Mouse (Mus musculus) adrenal gland, postnatal 14 days (tissue): ENCODE data around the gene Srgap3. TPM values are rescaled to one million over a fixed set of nuclear protein-coding genes. Genes with fewer than 3 reads are reported as not detected.
A peak's percentile ranks its signal among the peaks of the same experiment; 100 is the strongest.

Experiments used
- DNase-seq: peaks from one replicate; pipeline ENCODE4 v3.0.0; 2021; ENCODE audit warnings: mixed read lengths
- long read RNA-seq, 2 experiments: library from polyadenylated mRNA; stranded (forward); transcript quantifications; one replicate each; pipeline ENCODE4 v2.0.0; 2021
- total RNA-seq: library from RNA; stranded (reverse); gene quantifications from 2 replicates; pipeline ENCODE4 v1.2.3, GENCODE M21; 2021

Srgap3 gene
- 13.0 and 18.7 TPM in 2 replicates for total RNA-seq
- long read RNA-seq, experiment 1, partial matches to known transcripts = 0 of 1 reads
- long read RNA-seq, experiment 1, other reads (novel, unspliced or antisense) = 1 of 1 reads
- long read RNA-seq, experiment 2, partial matches to known transcripts = 0 of 2 reads
- long read RNA-seq, experiment 2, other reads (novel, unspliced or antisense) = 2 of 2 reads

DNA sequence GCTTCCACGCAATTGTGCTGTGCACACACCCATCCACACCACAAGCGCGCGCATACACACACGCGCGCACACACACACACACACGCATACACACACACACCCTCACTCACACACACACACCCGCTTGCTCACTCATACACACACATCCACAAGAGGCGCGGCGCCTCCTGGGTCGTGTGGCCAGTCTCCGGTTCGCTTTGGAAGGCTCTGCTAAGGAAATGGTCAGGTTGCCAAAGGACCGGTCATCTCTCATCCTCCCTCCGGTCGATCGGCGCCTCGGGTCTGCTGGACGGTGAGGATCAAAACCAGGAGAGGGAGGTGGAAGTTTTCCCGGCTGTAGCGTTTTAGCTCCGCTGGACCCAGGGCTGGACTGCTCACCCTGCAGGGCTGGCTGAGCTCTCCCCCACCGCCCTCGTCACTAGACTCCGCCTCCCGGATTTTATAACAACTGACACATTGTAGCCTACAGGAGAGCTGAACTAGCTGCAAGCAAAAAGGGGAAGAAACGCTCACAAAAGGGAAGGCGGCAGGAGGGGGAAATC is at the start of gene Srgap3:
Srgap3 (minus strand) TSS at position 372 of the 542 bp plus-strand sequence.
- peak; percentile 89 for DNase-seq

DNA sequence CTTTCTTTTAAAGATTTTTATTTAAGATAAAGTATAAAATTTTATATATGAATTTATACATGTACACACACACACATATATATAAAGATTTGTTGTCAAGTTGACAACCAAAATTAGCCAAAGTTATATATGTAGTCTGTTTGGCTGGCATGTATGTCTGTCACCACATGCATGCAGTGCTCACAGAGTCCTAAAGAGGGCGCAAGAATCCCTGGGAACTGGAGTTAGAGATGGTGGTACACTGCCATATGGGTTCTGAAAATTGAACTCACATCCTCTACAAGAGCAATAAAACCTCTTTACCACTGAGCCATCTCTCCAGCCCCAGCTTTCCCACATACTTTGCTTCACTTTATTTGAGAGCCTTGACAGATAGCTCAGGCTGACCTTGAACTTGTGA is 48.6 kb upstream of the Srgap3 start:
- DNase-seq = no peak

DNA sequence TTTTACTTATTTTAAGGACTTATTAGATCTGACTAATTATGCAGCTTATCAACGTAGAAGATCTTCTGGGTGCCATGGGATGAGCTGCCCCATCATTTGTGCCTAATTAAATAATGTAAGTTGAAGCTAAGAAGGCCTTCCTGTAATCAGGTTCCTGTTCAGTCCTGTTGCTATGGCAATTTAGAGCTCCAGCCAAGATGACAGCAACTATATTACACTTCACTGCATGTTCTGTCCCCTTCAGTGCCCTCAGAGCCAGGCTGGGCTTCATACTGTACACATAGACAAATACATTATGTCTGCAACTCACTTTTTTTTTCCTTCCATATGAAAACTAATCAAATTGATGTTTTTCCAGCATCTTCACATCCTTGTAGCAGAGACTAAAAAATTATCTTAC is 43.1 kb upstream of the Srgap3 start:
- DNase-seq = no peak

DNA sequence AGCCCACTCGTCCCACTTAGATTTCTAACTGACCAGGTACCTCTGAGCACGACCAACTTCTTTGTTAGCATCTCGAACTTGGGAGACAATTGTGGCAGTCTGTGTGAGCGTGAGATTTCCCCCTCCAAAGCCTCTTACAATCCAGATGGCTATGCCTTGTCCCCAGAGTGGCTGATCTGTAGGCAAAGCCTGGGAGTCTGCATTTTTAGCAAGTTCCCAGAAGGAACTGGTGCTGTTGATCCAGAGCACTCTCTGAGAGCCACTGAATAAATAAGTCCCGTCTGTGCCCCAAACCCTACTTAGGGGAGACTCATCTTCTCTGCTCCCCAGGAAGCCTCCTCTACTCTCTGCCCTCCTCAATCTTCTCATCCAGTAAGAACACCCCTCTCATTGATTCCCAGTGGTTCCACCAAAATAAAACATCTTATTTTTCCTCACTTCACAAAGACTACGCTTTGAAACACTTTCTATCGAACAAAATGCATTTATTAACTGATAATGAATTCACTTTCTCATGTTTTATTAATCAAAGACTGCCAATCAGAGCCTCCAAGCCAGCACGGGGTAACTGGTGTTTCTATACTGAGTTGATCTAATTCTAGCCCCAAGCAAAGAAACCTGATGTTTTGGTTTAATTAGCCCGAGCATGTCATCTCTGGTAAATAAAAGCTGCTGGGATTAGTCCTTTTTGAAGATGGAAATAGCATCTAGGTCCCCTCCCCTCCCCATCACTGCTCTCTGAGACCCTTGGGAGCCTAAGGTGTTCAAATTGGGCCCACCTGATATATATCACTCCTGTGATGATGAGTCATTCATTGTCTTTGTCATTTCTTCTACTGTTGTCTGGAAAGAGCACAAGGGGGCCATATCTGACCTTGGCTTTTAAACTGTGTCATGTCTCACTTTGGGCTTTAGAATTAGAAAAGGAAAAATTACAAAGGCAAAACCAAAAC is 38.6 kb upstream of the Srgap3 start:
- no peak for DNase-seq

DNA sequence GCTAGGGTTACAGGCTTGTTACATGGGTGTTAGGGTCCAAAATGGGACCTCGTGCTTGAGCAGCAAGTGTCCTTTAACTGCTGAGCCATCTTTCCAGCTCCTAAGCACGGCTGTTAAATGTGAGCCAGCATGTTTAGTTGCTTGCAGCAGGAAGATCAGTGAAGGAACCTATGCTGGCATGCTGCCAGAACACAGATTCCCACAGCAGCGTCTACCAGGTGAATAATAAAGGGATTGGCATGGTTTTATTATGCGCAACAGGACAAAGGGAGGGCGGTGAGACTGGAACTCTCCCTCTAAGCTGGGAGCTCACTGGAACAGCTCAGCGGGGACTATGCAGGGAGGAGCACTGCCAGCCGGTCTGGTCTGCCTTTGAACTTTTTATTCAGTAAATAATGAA is 35.2 kb upstream of the Srgap3 start:
- no peak for DNase-seq

DNA sequence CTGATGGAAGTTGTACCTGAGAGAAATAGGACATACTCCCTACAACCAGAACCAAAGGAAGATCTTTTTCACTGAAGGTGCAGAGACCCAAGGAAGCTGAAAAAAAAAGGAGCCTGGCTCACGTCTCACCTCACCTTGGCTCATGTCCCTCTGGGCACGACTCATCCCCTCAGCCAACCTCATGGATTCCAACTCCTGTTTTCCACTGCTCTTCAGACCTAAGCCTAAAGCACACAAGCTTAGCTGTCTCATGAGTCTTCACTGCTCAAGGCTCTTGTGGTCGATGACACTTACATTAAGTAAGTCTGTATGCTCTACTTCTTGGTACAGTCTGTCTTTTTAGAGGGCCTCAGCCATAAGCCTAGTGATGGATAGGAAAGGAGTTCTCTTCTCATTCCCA is 31.9 kb upstream of the Srgap3 start:
- no peak for DNase-seq

DNA sequence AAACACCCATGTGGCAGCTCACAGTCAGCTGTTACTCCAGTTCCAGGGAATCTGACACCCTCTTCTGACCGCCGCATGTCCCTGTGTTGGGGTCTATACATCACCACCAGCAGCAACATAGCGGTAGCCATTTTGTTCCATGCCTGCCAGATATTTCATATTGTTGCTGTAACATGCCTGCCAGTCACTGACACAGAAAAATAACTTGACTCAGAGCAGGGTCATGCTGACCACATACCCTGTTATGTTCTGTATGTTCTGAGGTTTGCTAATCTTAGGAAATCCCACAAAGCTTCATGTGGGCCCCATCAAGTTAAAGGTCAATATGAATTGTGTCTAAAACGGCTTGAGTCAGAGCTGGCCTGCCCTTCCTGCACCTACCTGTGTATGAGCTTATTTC is 30.2 kb upstream of the Srgap3 start:
- no peak for DNase-seq

DNA sequence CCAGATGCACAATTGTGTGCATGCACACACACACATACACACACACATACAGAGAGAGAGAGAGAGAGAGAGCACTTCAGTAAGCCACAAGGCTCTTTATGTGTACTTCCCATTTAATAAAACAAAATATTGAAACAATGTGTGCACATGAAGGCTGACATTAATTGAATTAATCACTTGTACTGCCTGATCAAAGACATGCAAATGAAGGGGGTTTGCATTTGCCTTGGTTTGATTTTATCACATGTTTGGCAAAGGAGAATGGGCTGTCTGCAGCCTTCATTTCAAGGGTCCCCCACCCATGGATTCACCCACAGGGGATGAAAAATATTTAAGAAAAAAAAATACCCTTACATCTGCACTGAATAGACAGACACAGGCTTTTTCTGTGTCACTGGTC is 29.5 kb upstream of the Srgap3 start:
- DNase-seq = no peak

DNA sequence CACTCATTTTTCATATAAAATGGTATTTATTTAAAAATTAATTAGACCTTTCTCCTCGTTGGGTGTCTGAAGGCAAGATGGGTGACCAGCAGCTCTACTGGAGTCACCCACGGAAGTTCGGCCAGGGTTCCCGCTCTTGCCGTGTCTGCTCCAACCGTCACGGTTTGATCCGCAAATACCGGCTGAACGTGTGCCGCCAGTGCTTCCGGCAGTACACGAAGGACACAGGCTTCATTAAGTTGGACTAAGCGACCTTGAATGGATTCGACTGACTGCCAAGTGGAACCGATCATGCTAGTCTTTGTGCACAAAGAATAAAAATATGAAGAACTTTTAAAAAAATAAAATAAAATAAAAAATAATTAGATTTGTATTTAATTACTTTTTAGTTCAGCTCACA is 29.1 kb upstream of the Srgap3 start:
- DNase-seq = peak; percentile 25

DNA sequence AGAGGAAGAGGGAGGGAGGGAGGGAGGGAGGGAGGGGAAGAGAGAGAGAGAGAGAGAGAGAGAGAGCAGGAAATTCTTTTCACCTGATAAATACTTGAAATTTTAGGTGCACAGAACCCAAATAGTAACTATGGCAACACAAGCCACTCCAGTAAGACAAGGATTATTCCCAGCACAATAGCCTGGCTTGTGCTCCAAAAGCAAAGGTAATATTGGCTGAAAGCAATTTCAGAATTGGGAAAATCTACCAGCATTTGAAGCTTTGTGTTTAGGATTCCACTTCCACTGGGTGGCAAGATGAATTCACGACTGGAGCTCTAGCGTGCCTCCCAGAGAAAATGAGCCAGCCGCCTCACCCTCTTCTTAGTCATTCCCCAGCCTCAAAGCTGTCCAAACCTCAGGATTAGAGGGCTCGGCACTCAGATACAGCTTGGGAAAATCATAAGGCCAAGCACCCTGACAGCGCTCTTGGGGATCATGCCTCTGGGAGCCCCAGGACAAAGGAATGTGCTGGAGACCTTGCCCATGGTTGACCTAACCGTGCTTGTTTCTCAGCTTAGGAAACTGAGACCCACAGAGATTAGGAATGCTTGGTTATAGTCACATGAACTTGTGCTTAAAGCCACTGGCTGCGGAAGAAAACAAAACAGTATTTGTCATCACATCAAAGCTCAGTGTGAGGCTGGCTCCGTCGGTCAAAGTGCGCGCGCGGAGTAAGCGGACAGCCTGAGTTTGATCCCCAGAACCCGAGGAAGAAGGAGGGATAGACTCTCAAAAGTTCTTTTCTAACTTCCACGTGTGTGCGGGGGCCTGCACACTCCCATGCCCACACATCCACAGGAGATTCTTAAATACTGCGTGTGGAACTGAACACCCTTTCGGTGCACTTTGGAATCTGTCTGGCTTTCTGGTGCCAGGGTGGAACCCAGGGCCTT is 27.0 kb upstream of the Srgap3 start:
- no peak for DNase-seq

DNA sequence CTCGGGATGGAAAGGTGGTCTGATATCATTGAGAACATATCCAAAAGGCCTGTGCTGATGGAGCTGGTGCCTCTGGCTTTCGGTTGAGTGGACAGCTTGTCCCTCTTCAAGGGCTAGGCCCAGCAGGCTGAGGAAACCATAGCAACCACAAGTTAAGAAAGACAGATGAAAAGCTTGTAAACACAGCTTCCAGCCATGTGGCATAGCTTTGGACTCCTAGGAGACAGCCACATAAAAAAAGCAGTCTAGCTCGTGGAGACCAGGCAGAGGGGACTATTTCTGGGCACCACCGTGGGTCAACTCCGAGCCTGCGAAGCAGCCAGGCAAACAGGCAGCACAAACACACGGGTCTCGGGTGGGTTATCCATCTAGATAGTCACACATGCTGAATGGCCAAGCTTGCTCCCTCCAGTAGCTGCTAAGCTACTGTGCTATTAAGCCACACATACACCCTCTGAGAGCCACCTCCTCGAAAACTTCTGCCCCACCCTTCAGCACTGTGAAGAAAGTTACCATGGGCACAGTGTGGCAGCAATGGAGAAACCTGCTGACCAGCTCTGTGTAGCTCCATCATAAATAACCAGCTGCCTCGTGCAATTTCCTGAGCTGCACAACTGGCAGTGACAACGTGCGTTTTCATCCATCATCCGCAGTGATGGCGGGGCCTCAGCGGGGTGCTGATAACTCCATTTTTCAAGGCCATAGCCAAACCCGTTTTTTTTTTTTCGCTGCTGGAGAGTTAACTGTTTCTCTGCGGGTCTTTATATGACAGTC is 26.0 kb upstream of the Srgap3 start:
- DNase-seq = peak; percentile 70

DNA sequence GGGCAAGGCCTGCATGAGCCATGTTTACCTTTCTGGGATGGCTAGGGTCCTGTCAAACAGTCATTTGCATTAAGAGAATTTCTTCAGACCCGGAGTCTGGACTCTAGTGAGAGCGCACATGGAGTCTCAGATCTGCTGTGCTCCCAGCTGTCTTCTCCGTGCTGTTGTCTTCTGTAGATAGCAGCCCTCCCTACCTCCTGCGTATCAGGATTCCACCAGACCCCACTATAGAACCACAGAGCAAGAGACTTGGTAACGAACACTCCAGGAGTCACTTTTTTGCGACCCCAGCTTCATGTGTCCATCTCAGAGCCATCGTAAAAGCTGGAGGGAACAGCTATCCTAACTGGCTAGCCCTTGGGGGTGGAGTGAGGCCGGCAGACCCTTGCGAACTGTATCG is 25.1 kb upstream of the Srgap3 start:
- DNase-seq = no peak

DNA sequence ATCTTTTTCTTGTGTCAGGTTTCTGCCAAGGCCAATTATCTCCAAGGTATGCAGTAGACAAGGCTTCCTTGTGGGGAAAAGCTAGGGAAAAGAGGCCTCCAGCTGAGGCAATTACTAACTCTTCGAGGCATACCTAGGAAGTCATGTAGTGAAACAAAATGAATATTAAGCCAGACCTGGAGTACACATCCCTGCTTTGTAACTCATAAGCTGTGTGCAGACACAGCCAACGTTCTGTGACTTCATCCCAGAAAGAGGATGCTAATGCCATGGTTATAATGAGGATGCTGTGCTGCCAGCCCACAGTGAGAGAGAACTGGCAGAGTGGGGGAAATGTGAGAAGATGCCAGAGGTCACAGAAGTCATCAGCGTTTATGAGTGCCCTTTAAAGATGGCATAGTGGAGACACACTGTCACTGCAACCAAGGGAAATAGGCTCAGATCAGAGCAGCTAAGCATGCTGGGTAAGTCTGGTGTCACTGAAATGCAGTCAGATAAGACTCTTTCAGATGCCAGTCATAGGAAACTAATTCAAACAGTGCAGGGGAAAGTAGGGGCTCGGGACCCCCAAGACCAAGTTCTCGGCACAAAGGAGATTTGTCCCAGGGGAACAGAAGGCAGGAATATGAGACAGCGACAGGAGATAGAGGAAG is 24.2 kb upstream of the Srgap3 start:
- DNase-seq = no peak

DNA sequence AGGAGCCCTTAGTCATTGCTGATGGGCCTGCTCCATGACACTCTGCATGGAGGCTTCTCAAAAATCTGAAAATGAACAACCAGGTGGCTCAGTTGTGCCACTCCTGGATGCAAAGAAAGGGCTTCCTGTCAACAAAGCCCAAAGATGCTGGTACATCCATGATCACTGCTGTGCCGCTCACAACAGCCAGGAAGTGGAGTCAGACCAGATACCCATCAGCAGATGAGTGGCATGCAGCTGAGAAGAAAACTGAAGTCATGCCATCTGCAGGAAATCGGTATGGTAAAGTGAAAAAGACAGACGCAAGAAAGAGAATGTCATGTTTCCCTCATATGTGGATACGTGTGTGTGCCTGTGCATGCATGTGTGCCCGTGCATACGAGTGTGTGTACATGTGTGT is 20.3 kb upstream of the Srgap3 start:
- DNase-seq = no peak

DNA sequence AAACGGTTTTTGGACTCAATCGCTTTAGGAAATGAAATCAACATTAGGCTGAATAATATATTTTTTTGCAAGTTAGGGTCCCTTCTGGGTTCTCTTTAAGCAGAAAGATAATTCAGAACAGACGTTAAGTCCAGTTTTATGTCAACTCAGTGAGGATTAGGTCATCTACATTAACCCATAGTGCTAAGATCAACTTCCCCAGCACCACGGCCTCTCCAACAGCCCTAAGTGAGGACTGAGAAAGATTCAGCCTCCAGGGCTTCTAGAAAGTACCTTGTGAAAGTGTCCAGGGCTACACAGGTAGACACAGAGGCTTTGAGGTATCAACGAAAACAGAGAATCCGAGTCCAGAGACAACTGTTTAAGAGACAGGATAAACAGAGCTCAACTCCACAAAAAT is 11.3 kb upstream of the Srgap3 start:
- DNase-seq = no peak

DNA sequence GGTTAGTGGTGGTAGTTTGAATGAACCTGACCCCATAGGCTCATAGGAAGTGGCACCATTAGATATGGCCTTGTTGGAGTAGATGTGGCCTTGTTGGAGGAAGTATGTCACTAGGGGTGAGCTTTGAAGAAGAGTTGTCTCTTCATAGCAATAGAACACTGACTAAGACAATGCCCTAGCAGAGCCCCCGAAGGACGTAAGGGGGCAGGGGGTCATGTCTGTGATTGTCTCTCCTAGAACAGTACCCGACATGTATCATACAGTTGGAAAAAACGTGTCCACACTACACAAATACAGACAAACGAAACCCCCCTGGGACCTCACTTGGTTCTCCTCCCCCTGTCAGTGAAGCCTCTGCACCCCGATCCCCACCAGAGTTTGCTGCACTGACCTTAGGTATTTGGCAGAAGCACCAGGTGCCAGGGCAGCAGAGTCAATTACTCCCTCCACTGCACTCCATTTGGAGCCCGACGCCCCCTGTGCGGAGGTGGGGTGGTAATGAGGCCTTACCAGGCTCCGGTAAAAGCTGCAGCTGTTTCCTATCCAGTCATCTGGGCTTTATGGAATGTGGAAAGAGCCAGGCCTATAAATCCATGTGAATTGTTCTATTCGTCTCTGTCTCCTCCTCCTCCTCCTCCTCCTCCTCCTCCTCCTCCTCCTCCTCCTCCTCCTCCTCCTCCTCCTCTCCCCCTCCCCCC is 10.7 kb upstream of the Srgap3 start:
- DNase-seq = no peak

DNA sequence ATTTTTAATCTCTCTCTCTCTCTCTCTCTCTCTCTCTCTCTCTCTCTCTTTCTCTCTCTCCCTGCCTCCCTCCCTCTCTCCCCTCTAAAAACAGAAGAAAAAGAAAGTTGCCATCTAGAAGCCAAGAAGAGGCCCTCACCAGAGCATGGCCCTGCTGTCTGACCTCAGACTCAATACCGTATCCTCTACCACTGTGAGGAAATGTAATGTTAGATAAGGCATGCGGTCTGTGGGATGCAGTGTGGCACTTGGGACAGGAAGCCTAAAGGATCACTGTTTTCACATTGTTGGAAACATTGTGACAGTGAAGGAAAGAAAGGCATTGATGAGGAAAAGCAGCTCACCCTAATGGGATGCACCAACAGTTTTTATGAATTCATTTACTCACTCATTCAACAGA is 8.7 kb upstream of the Srgap3 start:
- DNase-seq = no peak

DNA sequence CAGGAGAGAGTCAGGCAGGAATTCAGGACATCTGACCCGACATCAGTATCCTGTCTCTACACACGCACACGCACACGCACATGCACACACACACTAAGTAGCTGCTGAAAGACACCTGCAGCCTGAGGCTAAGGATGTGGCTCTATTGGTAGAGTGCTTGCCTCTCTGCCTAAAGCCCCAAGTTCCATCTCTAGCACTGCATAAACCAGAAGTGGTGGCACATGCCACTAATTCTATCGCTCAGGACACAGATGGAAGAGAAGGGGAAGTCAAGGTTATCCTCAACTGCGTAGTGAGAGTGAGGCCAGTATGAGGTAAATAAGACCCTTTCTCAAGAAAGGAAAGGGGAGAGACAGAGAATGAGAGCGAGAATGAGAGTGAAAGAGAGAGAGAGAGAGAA is 6.8 kb upstream of the Srgap3 start:
- DNase-seq = no peak

DNA sequence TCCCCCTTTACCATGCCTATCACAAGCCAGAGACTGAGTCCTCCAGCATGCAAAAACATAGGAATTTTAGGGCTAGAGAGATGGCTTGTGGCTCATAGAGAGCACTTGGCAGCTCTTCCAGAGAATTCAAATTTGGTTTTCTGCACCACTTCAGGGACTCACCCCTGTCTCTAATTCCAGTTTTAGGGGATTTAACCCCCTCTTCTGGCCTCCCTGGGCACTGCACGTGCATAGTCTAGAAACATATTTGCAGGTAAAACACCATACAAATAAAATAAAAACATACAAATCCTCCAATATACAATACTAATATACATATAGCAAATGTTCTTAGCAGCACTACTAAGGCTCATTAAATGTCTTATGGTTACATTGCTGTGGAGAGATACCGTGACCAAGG is 4.2 kb upstream of the Srgap3 start:
- DNase-seq = peak; percentile 36
